Mouse (Mus musculus): ENCODE results near the gene Schip1. TPM values are rescaled to one million over a fixed set of nuclear protein-coding genes. Genes with fewer than 3 reads are reported as not detected.
A peak's percentile ranks its signal among the peaks of the same experiment; 100 is the strongest.

Schip1 gene
- polyA plus RNA-seq, 1 experiment from 2014 or later: 43.8 TPM

DNA sequence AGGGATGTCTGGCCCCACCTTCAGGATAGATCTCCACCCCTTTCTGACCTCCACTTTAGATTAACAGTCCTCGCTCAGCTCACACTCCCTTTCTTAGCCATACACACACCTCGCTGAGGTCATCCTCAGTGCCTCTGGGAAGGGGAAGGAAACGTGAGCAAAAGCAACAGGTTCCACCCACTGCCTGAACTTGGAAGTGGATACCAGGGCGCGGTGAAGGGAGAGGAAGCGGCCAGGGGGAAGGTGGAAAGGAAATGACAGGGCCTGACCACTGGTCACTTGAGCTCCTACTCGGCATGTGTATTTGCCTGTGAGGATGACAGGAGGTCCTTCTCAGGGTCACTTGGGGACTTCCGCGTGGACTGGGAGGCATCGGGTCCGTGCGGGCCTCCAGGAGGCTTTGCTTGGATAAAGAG, 428.6 kb downstream of the Schip1 start:
- peak; percentile 75 for DNase-seq
- H3K4me2 ChIP-seq: peak overlapping the region; percentile 92
- H3K36me3 ChIP-seq (ENCODE audit: insufficient read depth): peaks cover 2% of the 10 kb centered on the region
- TF ChIP-seq CTCF (IDR thresholded peaks at IDR 0.05; ENCODE audit: low read depth): no peak
- H3K27me3 ChIP-seq (ENCODE audit: insufficient read depth, low read length): no peaks in the 10 kb centered on the region
- ATAC-seq (ENCODE audit: insufficient read depth): peak; percentile 39
- no peaks in the 10 kb centered on the region for H3K9me3 ChIP-seq (ENCODE audit: low read depth, low read length)
- H3K4me3 ChIP-seq (ENCODE audit: low read depth, low read length): peak overlapping the region; percentile 77
- WGBS: under 1% methylated on average over 12 of the region's 12 CpGs
- H3K4me1 ChIP-seq (ENCODE audit: insufficient read depth): peaks cover 7% of the 10 kb centered on the region; the same call in 1 of the 2 replicates
- H3K27ac ChIP-seq (ENCODE audit: low read depth): peak overlapping the region; percentile 98
- peak overlapping the region; percentile 85 for H3K9ac ChIP-seq

DNA sequence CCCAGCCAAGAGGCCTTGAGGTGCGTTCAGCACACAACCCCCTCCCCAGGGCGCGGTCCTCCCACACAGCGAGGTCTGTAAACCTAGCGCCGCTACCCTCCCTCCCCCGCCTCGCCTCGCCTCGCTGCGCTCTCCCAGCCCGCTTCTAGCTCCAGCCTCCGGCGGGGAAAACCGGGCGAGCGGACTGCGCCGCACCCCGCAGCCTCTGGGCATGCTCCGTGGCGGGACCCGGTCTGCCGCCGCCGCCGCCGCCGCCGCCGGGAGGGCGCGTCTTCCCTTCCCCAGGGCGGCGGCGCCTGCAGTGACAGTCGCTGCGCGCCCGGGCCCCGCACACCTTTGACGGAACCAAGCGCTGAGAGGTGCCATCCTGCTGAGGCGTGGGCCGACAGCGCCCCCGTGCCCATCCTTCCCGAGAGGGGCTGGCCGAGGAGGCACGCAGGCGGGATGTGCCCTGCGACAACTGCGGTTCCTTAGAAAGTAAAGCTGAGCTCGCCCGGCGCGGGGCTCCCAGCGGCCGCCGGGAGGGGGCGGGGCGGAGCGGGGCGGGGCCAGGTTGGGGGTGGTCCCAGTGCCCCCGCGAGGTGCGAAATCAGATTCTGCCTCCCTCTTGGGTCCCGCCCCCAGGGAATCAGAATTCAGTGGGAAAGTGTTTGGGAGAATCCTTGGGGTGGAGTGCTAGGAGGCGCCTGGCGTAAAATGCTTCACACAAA, 429.1 kb downstream of the Schip1 start:
- TF ChIP-seq CTCF (IDR thresholded peaks at IDR 0.05; ENCODE audit: low read depth): peak; percentile 37
- Histone ChIP-seq H3K27ac (ENCODE audit: low read depth) (peak overlapping the region; percentile 98), H3K27me3 (ENCODE audit: insufficient read depth, low read length) (no peaks in the 10 kb centered on the region), H3K36me3 (ENCODE audit: insufficient read depth) (peaks cover 7% of the 10 kb centered on the region), H3K4me3 (ENCODE audit: low read depth, low read length) (peak overlapping the region; percentile 77), H3K4me1 (ENCODE audit: insufficient read depth) (peaks cover 5% of the 10 kb centered on the region; the same call in 1 of the 2 replicates), H3K9ac (peak overlapping the region; percentile 85), H3K4me2 (peak overlapping the region; percentile 92), H3K9me3 (ENCODE audit: low read depth, low read length) (no peaks in the 10 kb centered on the region)
- DNase-seq (peak; percentile 94), ATAC-seq (ENCODE audit: insufficient read depth) (peak; percentile 81)
- WGBS: under 1% methylated on average over 70 of the region's 70 CpGs

DNA sequence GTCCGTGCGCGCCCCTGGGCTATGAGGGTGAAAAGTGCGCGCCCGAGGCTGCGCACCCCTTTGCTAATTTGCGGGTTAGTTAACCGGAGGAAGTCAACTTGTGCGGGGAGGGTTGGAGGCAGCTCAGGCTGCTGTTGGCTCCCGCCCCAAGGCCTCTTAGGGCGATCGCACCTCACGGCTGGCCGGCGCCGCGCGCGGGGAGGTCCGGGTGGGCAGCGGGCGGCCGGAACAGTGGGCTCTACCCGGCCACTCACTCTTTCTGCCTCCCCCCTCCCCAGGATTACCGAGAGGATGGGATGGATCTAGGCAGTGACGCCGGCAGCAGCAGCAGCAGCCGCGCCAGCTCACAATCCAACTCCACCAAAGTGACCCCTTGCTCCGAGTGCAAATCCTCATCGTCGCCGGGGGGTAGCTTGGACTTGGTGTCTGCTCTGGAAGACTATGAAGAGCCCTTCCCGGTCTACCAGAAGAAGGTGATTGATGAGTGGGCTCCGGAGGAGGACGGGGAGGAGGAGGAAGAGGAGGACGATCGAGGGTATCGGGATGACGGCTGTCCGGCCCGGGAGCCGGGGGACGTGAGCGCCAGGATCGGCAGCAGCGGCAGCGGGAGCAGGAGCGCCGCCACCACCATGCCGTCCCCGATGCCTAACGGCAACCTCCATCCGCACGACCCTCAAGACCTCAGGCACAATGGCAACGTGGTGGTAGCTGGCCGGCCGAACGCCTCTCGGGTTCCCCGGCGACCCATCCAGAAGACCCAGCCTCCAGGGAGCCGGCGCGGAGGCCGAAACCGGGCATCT, 429.9 kb downstream of the Schip1 start:
- no peaks in the 10 kb centered on the region for H3K27me3 ChIP-seq (ENCODE audit: insufficient read depth, low read length)
- no peak for TF ChIP-seq CTCF (IDR thresholded peaks at IDR 0.05; ENCODE audit: low read depth)
- H3K4me2 ChIP-seq: peak overlapping the region; percentile 92
- under 1% methylated on average over 68 of the region's 68 CpGs for WGBS
- peak overlapping the region; percentile 92 for H3K27ac ChIP-seq (ENCODE audit: low read depth)
- peak; percentile 46 for ATAC-seq (ENCODE audit: insufficient read depth)
- H3K36me3 ChIP-seq (ENCODE audit: insufficient read depth): peaks cover 7% of the 10 kb centered on the region
- DNase-seq: no peak
- H3K4me3 ChIP-seq (ENCODE audit: low read depth, low read length): peak overlapping the region; percentile 77
- H3K4me1 ChIP-seq (ENCODE audit: insufficient read depth): peaks cover 5% of the 10 kb centered on the region; the same call in 1 of the 2 replicates
- peak overlapping the region; percentile 85 for H3K9ac ChIP-seq
- H3K9me3 ChIP-seq (ENCODE audit: low read depth, low read length): no peaks in the 10 kb centered on the region

DNA sequence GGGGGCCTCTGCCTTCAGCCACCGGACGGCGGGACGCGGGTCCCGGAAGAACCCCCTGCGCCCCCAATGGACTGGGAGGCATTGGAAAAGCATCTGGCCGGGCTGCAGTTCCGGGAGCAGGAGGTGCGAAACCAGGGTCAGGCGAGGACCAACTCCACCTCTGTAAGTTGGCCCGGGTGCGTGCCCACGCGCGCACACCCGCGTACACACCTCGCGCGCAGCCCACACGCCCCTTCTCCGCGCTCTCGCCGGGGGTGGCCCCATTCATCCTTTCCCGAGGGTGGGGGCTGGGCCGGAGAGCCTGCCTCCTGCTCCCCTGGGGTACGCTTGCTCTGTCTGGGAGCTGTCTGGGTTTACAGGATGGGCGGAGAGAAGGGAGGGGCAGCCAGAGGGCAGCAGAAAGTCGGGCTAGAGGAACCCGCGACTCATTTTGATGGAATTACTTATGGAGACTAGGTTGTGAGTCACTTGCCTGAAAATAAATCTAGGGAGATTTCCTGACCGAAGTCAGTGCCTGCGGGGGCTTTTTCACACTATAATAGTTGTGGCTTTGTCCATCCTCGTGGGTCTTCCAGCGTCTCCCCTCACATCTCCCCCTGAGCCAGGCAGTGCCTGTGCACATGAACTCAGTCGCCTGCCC, 430.6 kb downstream of the Schip1 start:
- WGBS: under 1% methylated on average over 38 of the region's 38 CpGs
- peak; percentile 2; the same call in 1 of the 2 replicates for TF ChIP-seq CTCF (IDR thresholded peaks at IDR 0.05; ENCODE audit: low read depth)

DNA sequence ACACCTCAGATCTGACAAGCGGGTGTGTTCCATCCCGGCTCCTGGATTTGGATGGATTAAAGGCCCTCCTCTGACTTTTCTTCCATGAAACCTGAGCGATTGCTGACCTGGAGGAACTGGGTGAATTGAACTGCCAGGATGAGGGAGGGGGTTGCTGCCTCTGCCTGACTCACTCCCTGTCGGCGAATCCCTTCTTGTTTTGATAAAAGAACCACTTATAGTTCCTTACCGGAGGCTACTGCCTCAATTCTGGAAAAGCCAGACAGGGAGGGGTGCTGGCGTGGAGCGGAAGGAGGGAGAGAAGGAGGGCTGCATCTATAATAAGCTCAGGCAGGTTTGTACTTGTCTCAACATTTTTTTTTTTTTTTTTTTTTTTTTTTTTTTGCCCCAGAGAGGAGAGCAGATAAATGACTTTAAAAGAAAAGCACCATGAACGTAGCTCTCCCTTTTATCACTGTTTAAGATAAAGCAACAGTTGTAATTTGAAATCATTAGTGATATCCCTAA, 431.2 kb downstream of the Schip1 start:
- Histone ChIP-seq H3K9ac (peak overlapping the region; percentile 85), H3K4me3 (ENCODE audit: low read depth, low read length) (peak overlapping the region; percentile 77), H3K27me3 (ENCODE audit: insufficient read depth, low read length) (no peaks in the 10 kb centered on the region), H3K4me2 (peak overlapping the region; percentile 92), H3K36me3 (ENCODE audit: insufficient read depth) (peaks cover 7% of the 10 kb centered on the region), H3K27ac (ENCODE audit: low read depth) (peak overlapping the region; percentile 92), H3K4me1 (ENCODE audit: insufficient read depth) (peaks cover 5% of the 10 kb centered on the region; the same call in 1 of the 2 replicates), H3K9me3 (ENCODE audit: low read depth, low read length) (no peaks in the 10 kb centered on the region)
- WGBS: under 1% methylated on average over 9 of the region's 9 CpGs
- no peak for TF ChIP-seq CTCF (IDR thresholded peaks at IDR 0.05; ENCODE audit: low read depth)
- ATAC-seq (ENCODE audit: insufficient read depth): no peak
- DNase-seq: peak; percentile 48

More for the DNA sequence above, 430.6 kb downstream of the Schip1 start:
- Histone ChIP-seq H3K27ac (ENCODE audit: low read depth) (peak overlapping the region; percentile 92), H3K9me3 (ENCODE audit: low read depth, low read length) (no peaks in the 10 kb centered on the region), H3K4me3 (ENCODE audit: low read depth, low read length) (peak overlapping the region; percentile 77), H3K4me2 (peak overlapping the region; percentile 92), H3K4me1 (ENCODE audit: insufficient read depth) (peaks cover 5% of the 10 kb centered on the region; the same call in 1 of the 2 replicates), H3K27me3 (ENCODE audit: insufficient read depth, low read length) (no peaks in the 10 kb centered on the region), H3K9ac (peak overlapping the region; percentile 85), H3K36me3 (ENCODE audit: insufficient read depth) (peaks cover 7% of the 10 kb centered on the region)
- ATAC-seq (ENCODE audit: insufficient read depth) (peak; percentile 28), DNase-seq (peak; percentile 70)

DNA sequence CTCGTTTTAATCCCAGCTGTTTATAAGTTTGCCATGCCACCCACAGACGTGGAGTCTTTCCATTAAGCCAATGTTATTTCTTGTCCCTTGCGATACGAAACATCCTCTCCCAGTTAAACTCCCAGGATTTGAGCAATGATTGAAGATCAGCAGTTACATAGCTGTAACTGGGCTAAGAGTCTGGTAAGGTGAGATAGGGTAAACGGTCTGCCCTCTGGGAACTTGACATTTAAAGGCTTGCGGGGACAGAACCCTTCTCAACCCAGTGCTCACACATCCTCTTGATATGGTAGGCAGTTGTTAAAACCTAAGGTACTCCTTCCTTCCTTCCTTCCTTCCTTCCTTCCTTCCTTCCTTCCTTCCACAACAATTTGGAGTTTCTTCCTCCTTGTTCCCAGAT, 431.9 kb downstream of the Schip1 start:
- 44% methylated on average over 6 of the region's 6 CpGs for WGBS
- TF ChIP-seq CTCF (IDR thresholded peaks at IDR 0.05; ENCODE audit: low read depth): no peak
- ATAC-seq (ENCODE audit: insufficient read depth) (no peak), DNase-seq (no peak)
- peak overlapping the region; percentile 77; the same call in 1 of the 2 replicates for H3K4me3 ChIP-seq (ENCODE audit: low read depth, low read length)
- H3K27ac ChIP-seq (ENCODE audit: low read depth): no peak overlapping the region
- no peaks in the 10 kb centered on the region for H3K9me3 ChIP-seq (ENCODE audit: low read depth, low read length)
- H3K9ac ChIP-seq: no peak overlapping the region
- H3K4me2 ChIP-seq: peak overlapping the region; percentile 92
- H3K36me3 ChIP-seq (ENCODE audit: insufficient read depth): peaks cover 7% of the 10 kb centered on the region
- H3K27me3 ChIP-seq (ENCODE audit: insufficient read depth, low read length): no peaks in the 10 kb centered on the region
- H3K4me1 ChIP-seq (ENCODE audit: insufficient read depth): peaks cover 5% of the 10 kb centered on the region; the same call in 1 of the 2 replicates

All from lung, embryonic 14.5 days (tissue).